Mouse (Mus musculus): ENCODE measurements around the gene Mov10l1. TPM values are rescaled to one million over a fixed set of nuclear protein-coding genes. Genes with fewer than 3 reads are reported as not detected.

Mov10l1 gene
- polyA plus RNA-seq, 1 experiment from 2014 or later = not detected

GRCm38 (mm10) chr15:89044381-89044780, 61.7 kb downstream of the Mov10l1 start:
- H3K4me1 ChIP-seq (ENCODE audit: control insufficient read depth, insufficient read depth, low read length) = no peaks in the 10 kb centered on the region
- WGBS = 81% methylated on average over 5 of the region's 5 CpGs
- H3K9ac ChIP-seq (ENCODE audit: low read length) = no peak overlapping the region
- no peak overlapping the region for H3K4me2 ChIP-seq (ENCODE audit: low read depth, severe bottlenecking)
- H3K27me3 ChIP-seq (ENCODE audit: control insufficient read depth, insufficient read depth, low read length) = no peaks in the 10 kb centered on the region
- no peak overlapping the region for H3K4me3 ChIP-seq (ENCODE audit: low read depth, low read length)
- H3K9me3 ChIP-seq (ENCODE audit: control insufficient read depth, low read length) = no peaks in the 10 kb centered on the region
- H3K36me3 ChIP-seq (ENCODE audit: control insufficient read depth, insufficient read depth, low read length) = no peaks in the 10 kb centered on the region
- DNase-seq (ENCODE audit: low spot score) (no peak), ATAC-seq (ENCODE audit: insufficient number of reproducible peaks, low FRiP score, low TSS enrichment, low read depth) (no peak)
- H3K27ac ChIP-seq (replicated peaks; ENCODE audit: low read depth, low read length) = no peak overlapping the region

GRCm38 (mm10) chr15:89046356-89046755, 63.6 kb downstream of the Mov10l1 start:
- H3K27me3 ChIP-seq (ENCODE audit: control insufficient read depth, insufficient read depth, low read length) = no peaks in the 10 kb centered on the region
- 77% methylated on average over 4 of the region's 4 CpGs for WGBS
- H3K4me2 ChIP-seq (ENCODE audit: low read depth, severe bottlenecking) = no peak overlapping the region
- H3K27ac ChIP-seq (replicated peaks; ENCODE audit: low read depth, low read length) = no peak overlapping the region
- H3K9ac ChIP-seq (ENCODE audit: low read length) = no peak overlapping the region
- no peak for DNase-seq (ENCODE audit: low spot score)
- H3K4me3 ChIP-seq (ENCODE audit: low read depth, low read length) = no peak overlapping the region
- no peaks in the 10 kb centered on the region for H3K36me3 ChIP-seq (ENCODE audit: control insufficient read depth, insufficient read depth, low read length)
- H3K4me1 ChIP-seq (ENCODE audit: control insufficient read depth, insufficient read depth, low read length) = no peaks in the 10 kb centered on the region
- H3K9me3 ChIP-seq (ENCODE audit: control insufficient read depth, low read length) = no peaks in the 10 kb centered on the region
- no peak for ATAC-seq (ENCODE audit: insufficient number of reproducible peaks, low FRiP score, low TSS enrichment, low read depth)

GRCm38 (mm10) chr15:89054666-89055065, 72.0 kb downstream of the Mov10l1 start:
- H3K27ac ChIP-seq (replicated peaks; ENCODE audit: low read depth, low read length) = no peak overlapping the region
- 88% methylated on average over 7 of the region's 7 CpGs for WGBS
- H3K9me3 ChIP-seq (ENCODE audit: control insufficient read depth, low read length) = no peaks in the 10 kb centered on the region
- DNase-seq (ENCODE audit: low spot score) = no peak
- H3K4me2 ChIP-seq (ENCODE audit: low read depth, severe bottlenecking) = no peak overlapping the region
- H3K36me3 ChIP-seq (ENCODE audit: control insufficient read depth, insufficient read depth, low read length) = no peaks in the 10 kb centered on the region
- ATAC-seq (ENCODE audit: insufficient number of reproducible peaks, low FRiP score, low TSS enrichment, low read depth) = no peak
- no peaks in the 10 kb centered on the region for H3K4me1 ChIP-seq (ENCODE audit: control insufficient read depth, insufficient read depth, low read length)
- no peak overlapping the region for H3K4me3 ChIP-seq (ENCODE audit: low read depth, low read length)
- peaks cover 17% of the 10 kb centered on the region; the same call in 1 of the 2 replicates for H3K27me3 ChIP-seq (ENCODE audit: control insufficient read depth, insufficient read depth, low read length)
- H3K9ac ChIP-seq (ENCODE audit: low read length) = no peak overlapping the region

- Histone ChIP-seq H3K36me3 (ENCODE audit: control insufficient read depth, insufficient read depth, low read length) (no peaks in the 10 kb centered on the region), H3K4me3 (ENCODE audit: low read depth, low read length) (peak overlapping the region; percentile 57; the same call in 1 of the 2 replicates), H3K27ac (replicated peaks; ENCODE audit: low read depth, low read length) (no peak overlapping the region), H3K27me3 (ENCODE audit: control insufficient read depth, insufficient read depth, low read length) (peaks cover 39% of the 10 kb centered on the region), H3K4me2 (ENCODE audit: low read depth, severe bottlenecking) (no peak overlapping the region; the same call in 1 of the 2 replicates), H3K9me3 (ENCODE audit: control insufficient read depth, low read length) (no peaks in the 10 kb centered on the region), H3K9ac (ENCODE audit: low read length) (no peak overlapping the region), H3K4me1 (ENCODE audit: control insufficient read depth, insufficient read depth, low read length) (no peaks in the 10 kb centered on the region)
- DNase-seq (ENCODE audit: low spot score) (no peak), ATAC-seq (ENCODE audit: insufficient number of reproducible peaks, low FRiP score, low TSS enrichment, low read depth) (no peak)
- WGBS = 25% methylated on average over 6 of the region's 6 CpGs
These were observed 76.0 kb downstream of the Mov10l1 start for GRCm38 (mm10) chr15:89058736-89059135.

DNA sequence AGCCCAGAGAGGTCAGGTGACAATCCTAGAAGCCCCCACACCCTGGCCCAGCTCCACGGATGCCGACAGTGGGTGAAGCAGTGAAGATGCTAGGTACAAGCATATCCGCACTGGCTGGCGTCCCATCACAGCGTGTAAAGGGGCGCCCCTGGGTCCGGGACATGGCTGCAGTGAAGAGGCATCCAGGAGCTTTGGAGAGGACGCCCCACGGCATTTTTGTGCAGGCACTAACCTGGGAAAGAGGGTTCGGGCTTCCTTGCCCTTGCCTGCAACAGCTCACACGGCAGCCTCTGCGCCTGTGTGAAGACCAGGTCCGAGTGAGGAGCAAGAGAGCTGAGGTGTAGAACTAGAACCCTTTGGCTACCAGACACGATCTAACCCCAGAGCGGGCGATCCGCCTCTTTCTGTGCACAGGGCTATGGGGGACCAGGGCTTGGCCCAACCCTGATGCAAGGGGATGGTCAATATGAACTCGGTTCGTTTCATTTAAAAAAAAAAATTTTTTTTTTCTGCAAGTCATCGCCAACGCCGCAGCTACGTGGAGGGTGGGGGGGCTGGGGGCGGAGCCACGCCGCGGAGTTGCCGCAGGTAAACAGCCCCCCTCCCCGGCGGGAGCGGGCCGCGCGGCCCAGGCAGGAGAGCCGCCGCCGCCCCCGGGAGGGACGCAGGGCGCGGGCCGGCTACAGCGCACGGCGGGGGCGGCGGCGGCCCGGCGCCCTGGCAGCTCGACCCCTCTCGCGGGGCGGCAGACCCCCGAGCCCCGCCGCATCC, 76.6 kb downstream of the Mov10l1 start, which contains the start of gene Panx2:
TSS of gene Panx2 (plus strand) at position 574 of the 771 bp plus-strand sequence.
- Histone ChIP-seq H3K4me1 (ENCODE audit: control insufficient read depth, insufficient read depth, low read length) (no peaks in the 10 kb centered on the region), H3K9ac (ENCODE audit: low read length) (peak within 1 kb of the TSS; percentile 65), H3K27ac (replicated peaks; ENCODE audit: low read depth, low read length) (no peak within 1 kb of the TSS), H3K36me3 (ENCODE audit: control insufficient read depth, insufficient read depth, low read length) (no peaks in the 10 kb centered on the region), H3K4me3 (ENCODE audit: low read depth, low read length) (peak within 1 kb of the TSS; percentile 57), H3K9me3 (ENCODE audit: control insufficient read depth, low read length) (no peaks in the 10 kb centered on the region), H3K27me3 (ENCODE audit: control insufficient read depth, insufficient read depth, low read length) (peaks cover 39% of the 10 kb centered on the region), H3K4me2 (ENCODE audit: low read depth, severe bottlenecking) (peak within 1 kb of the TSS; percentile 96)
- 2% methylated on average over 37 of the region's 57 CpGs for WGBS
- ATAC-seq (ENCODE audit: insufficient number of reproducible peaks, low FRiP score, low TSS enrichment, low read depth) (no peak), DNase-seq (ENCODE audit: low spot score) (peak; percentile 52)

DNA sequence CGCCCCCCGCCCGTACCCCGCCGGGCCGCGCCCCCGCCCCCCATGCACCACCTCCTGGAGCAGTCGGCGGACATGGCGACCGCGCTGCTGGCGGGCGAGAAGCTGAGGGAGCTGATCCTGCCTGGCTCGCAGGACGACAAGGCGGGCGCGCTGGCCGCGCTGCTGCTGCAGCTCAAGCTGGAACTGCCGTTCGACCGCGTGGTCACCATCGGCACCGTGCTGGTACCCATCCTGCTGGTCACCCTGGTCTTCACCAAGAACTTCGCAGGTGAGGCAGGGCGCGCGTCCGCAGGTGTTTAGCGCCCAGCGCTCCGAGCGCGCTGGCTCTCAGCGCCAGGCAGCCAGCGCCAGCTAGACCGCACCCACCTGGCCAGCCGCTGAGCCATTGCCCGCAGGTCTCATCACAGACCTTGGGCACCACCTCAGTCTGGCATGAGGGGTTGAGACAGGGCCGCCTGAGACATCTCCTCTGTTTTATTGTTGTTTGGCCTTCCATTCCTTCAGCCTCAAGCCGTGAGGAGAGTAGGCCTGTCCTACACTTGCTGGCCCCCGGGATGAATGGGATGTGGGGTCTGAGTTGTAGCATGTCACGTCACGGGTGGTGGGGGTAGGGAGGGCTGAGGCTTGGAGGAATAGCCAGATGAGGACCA, 77.4 kb downstream of the Mov10l1 start:
- Histone ChIP-seq H3K9ac (ENCODE audit: low read length) (peak overlapping the region; percentile 65), H3K27ac (replicated peaks; ENCODE audit: low read depth, low read length) (no peak overlapping the region), H3K4me1 (ENCODE audit: control insufficient read depth, insufficient read depth, low read length) (no peaks in the 10 kb centered on the region), H3K4me2 (ENCODE audit: low read depth, severe bottlenecking) (peak overlapping the region; percentile 96), H3K36me3 (ENCODE audit: control insufficient read depth, insufficient read depth, low read length) (no peaks in the 10 kb centered on the region), H3K9me3 (ENCODE audit: control insufficient read depth, low read length) (no peaks in the 10 kb centered on the region), H3K27me3 (ENCODE audit: control insufficient read depth, insufficient read depth, low read length) (peaks cover 39% of the 10 kb centered on the region), H3K4me3 (ENCODE audit: low read depth, low read length) (peak overlapping the region; percentile 57)
- ATAC-seq (ENCODE audit: insufficient number of reproducible peaks, low FRiP score, low TSS enrichment, low read depth) = no peak; the same call in none of the 2 replicates
- peak; percentile 60 for DNase-seq (ENCODE audit: low spot score)
- WGBS = 1% methylated on average over 36 of the region's 48 CpGs

GRCm38 (mm10) chr15:89060811-89061460, 78.2 kb downstream of the Mov10l1 start:
- no peak for ATAC-seq (ENCODE audit: insufficient number of reproducible peaks, low FRiP score, low TSS enrichment, low read depth)
- WGBS = 89% methylated on average over 12 of the region's 12 CpGs
- H3K4me2 ChIP-seq (ENCODE audit: low read depth, severe bottlenecking) = no peak overlapping the region
- no peak overlapping the region; the same call in 1 of the 2 replicates for H3K9ac ChIP-seq (ENCODE audit: low read length)
- no peak overlapping the region for H3K27ac ChIP-seq (replicated peaks; ENCODE audit: low read depth, low read length)
- DNase-seq (ENCODE audit: low spot score) = no peak
- H3K4me1 ChIP-seq (ENCODE audit: control insufficient read depth, insufficient read depth, low read length) = no peaks in the 10 kb centered on the region
- no peaks in the 10 kb centered on the region for H3K9me3 ChIP-seq (ENCODE audit: control insufficient read depth, low read length)
- peaks cover 45% of the 10 kb centered on the region for H3K27me3 ChIP-seq (ENCODE audit: control insufficient read depth, insufficient read depth, low read length)
- H3K36me3 ChIP-seq (ENCODE audit: control insufficient read depth, insufficient read depth, low read length) = no peaks in the 10 kb centered on the region
- no peak overlapping the region for H3K4me3 ChIP-seq (ENCODE audit: low read depth, low read length)

- no peaks in the 10 kb centered on the region for H3K4me1 ChIP-seq (ENCODE audit: control insufficient read depth, insufficient read depth, low read length)
- no peak overlapping the region for H3K4me3 ChIP-seq (ENCODE audit: low read depth, low read length)
- ATAC-seq (ENCODE audit: insufficient number of reproducible peaks, low FRiP score, low TSS enrichment, low read depth) = no peak
- H3K27me3 ChIP-seq (ENCODE audit: control insufficient read depth, insufficient read depth, low read length) = peaks cover 54% of the 10 kb centered on the region
- H3K27ac ChIP-seq (replicated peaks; ENCODE audit: low read depth, low read length) = no peak overlapping the region
- no peaks in the 10 kb centered on the region for H3K9me3 ChIP-seq (ENCODE audit: control insufficient read depth, low read length)
- no peak overlapping the region for H3K4me2 ChIP-seq (ENCODE audit: low read depth, severe bottlenecking)
- no peaks in the 10 kb centered on the region for H3K36me3 ChIP-seq (ENCODE audit: control insufficient read depth, insufficient read depth, low read length)
- no peak overlapping the region for H3K9ac ChIP-seq (ENCODE audit: low read length)
- whole genome bisulfite sequencing = 88% methylated on average over 6 of the region's 6 CpGs
- DNase-seq (ENCODE audit: low spot score) = no peak
These were observed 79.2 kb downstream of the Mov10l1 start for GRCm38 (mm10) chr15:89061761-89062517.

Data from limb, embryonic 11.5 days (tissue).